Mouse (Mus musculus): ENCODE measurements at regions not wholly inside any gene's neighbourhood (a gene's known extent, or its start where the extent isn't known, plus 50 kb on each side); places are given as distances from the start of the nearest gene placed in this dataset.
A peak's percentile ranks its signal among the peaks of the same experiment; 100 is the strongest.

DNA sequence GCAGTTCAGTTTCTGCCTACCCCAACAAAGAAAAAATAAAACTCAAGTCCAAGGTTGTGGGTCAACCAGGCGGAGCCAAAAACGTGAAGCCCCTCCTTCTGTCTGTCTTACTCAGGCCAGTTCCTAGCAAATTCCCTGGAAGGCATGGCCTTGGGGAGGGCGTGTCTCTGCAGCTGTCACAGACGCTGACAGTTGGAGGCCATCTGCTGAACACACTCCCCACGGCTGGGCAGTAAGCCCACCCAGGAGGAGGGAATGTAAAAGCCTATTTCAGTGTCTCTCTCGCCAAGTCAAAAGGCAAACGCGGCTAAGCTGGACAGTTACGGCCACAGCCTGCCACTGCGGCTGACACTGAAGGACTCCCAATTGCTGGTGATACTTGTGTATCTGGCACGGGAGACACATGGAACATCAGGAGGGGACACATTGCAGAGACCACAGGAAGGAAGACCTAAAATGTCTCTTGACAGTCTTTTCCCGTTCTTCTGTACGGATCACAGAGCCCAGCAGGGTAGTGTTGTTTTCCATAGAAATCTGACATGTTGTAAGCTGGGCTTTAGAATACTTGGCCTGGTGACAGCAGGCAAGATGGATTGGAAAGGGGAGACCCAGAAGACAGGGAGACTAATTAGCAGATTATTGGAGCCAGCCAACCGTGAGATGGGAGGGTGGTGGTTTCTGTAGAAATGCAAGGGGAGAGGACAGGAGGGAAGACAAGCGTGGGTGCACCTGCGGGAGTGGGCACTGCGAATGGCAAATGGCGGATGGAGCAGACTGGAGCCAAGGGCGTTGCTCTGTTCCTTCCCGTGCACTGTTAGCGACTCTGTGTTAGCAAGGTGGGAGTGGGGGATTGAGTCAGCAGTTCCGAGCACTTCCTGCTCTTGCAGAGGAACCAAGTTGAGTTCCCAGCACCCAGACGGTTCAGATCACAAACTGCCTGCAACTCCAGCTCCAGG lies 229.5 kb downstream of the Suds3 start:
- 64% methylated on average over 23 of the region's 23 CpGs for WGBS
- ATAC-seq (ENCODE audit: low FRiP score, low TSS enrichment): 0 out of 2 replicates have a peak, but pooled peaks have one; percentile 59
- H3K4me2 ChIP-seq (replicated peaks; ENCODE audit: low read depth): no peak overlapping the region

DNA sequence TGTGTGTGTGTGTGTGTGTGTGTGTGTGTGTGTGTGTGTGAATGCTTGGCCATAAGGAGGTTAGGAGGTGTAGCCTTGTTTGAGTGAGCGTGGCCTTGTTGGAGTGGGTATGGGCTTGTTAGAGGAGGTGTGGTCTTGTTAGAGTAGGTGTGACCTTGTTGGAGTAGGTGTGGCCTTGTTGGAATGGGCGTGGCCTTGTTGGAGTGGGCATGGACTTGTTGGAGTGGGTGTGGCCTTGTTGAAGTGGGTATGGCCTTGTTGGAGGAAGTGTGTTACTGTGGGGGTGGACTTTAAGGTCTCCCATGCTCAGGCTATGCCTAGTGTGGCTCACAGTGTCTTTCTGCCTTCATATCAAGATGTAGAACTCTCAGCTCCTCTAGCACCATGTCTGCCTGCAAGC lies 236.2 kb downstream of the Suds3 start:
- H3K27me3 ChIP-seq (ENCODE audit: control insufficient read depth, insufficient read depth, low read length): no peaks in the 10 kb centered on the region
- no peak overlapping the region for H3K27ac ChIP-seq (replicated peaks)
- H3K9me3 ChIP-seq (ENCODE audit: control insufficient read depth, low read length): no peaks in the 10 kb centered on the region
- 74% methylated on average over 2 of the region's 2 CpGs for WGBS
- H3K4me2 ChIP-seq (replicated peaks; ENCODE audit: low read depth): no peak overlapping the region
- H3K4me1 ChIP-seq (replicated peaks; ENCODE audit: control insufficient read depth, insufficient read depth): no peaks in the 10 kb centered on the region
- H3K36me3 ChIP-seq (ENCODE audit: control insufficient read depth, insufficient read depth, low read length): no peaks in the 10 kb centered on the region
- TF ChIP-seq CTCF (IDR thresholded peaks at IDR 0.05; ENCODE audit: low read depth): no peak
- TF ChIP-seq EP300 (optimal IDR thresholded peaks at IDR 0.05): no peak
- DNase-seq (ENCODE audit: low spot score): no peak
- no peak overlapping the region for H3K9ac ChIP-seq (ENCODE audit: low read length)
- no peak overlapping the region for H3K4me3 ChIP-seq (ENCODE audit: low read depth, low read length)
- no peak for ATAC-seq (ENCODE audit: low FRiP score, low TSS enrichment)

More for the DNA sequence above, 229.5 kb downstream of the Suds3 start:
- no peak for DNase-seq (ENCODE audit: low spot score)
- Histone ChIP-seq H3K27me3 (ENCODE audit: control insufficient read depth, insufficient read depth, low read length) (no peaks in the 10 kb centered on the region), H3K4me3 (ENCODE audit: low read depth, low read length) (no peak overlapping the region), H3K27ac (replicated peaks) (no peak overlapping the region), H3K4me1 (replicated peaks; ENCODE audit: control insufficient read depth, insufficient read depth) (no peaks in the 10 kb centered on the region), H3K9me3 (ENCODE audit: control insufficient read depth, low read length) (no peaks in the 10 kb centered on the region), H3K9ac (ENCODE audit: low read length) (no peak overlapping the region), H3K36me3 (ENCODE audit: control insufficient read depth, insufficient read depth, low read length) (no peaks in the 10 kb centered on the region)
- TF ChIP-seq EP300 (optimal IDR thresholded peaks at IDR 0.05): no peak
- no peak for TF ChIP-seq CTCF (IDR thresholded peaks at IDR 0.05; ENCODE audit: low read depth)

DNA sequence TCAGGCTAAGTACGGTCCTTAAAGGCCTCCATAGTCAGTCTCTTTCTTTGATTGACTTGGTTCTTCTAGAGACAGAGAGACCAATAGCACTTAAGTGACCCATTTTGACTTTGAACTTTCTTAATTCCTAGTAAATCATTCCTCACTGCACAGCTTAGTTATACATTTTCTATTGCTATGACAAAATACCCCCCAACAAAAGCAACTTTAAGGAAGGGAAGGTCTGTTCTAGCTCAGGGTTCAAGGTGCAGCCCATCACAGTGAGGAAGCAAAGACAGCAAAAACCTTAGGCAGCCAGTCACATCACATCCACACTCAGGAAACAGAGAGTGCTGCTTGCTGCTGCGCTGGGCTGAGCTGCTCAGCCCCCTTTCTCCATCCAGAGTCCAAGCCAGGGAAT lies 241.0 kb downstream of the Suds3 start:
- no peak overlapping the region for H3K9ac ChIP-seq (ENCODE audit: low read length)
- TF ChIP-seq EP300 (optimal IDR thresholded peaks at IDR 0.05): no peak
- no peak for TF ChIP-seq CTCF (IDR thresholded peaks at IDR 0.05; ENCODE audit: low read depth)
- no peak overlapping the region for H3K27ac ChIP-seq (replicated peaks)
- WGBS: 69% methylated on average over 2 of the region's 2 CpGs
- no peaks in the 10 kb centered on the region for H3K36me3 ChIP-seq (ENCODE audit: control insufficient read depth, insufficient read depth, low read length)
- no peaks in the 10 kb centered on the region for H3K9me3 ChIP-seq (ENCODE audit: control insufficient read depth, low read length)
- H3K4me1 ChIP-seq (replicated peaks; ENCODE audit: control insufficient read depth, insufficient read depth): no peaks in the 10 kb centered on the region
- no peak for ATAC-seq (ENCODE audit: low FRiP score, low TSS enrichment)
- no peak overlapping the region for H3K4me3 ChIP-seq (ENCODE audit: low read depth, low read length)
- no peak overlapping the region for H3K4me2 ChIP-seq (replicated peaks; ENCODE audit: low read depth)
- no peaks in the 10 kb centered on the region for H3K27me3 ChIP-seq (ENCODE audit: control insufficient read depth, insufficient read depth, low read length)
- DNase-seq (ENCODE audit: low spot score): no peak

DNA sequence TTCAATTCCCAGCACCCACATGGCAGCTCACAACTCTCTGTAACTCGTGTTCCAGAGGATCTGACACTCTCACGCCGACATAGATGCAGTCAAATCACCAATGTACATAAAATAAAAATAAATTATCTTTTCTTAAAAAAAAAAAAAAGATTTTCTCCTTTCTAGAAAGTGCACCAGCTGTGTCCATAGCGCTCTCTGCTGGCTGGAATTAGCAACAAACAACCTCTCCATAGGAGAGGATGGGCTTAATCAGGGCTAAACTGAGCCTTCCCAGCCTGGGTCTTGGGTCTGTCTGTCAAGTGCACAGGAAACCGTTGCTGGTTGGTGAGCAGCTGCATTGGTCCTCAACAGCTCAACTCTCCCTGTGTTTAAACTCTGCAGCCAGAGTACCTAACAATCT lies 247.8 kb downstream of the Suds3 start:
- TF ChIP-seq CTCF (IDR thresholded peaks at IDR 0.05; ENCODE audit: low read depth) (0 out of 2 replicates have a peak, but pooled peaks have one; percentile 14), EP300 (optimal IDR thresholded peaks at IDR 0.05) (no peak)
- ATAC-seq (ENCODE audit: low FRiP score, low TSS enrichment): no peak
- no peaks in the 10 kb centered on the region for H3K27me3 ChIP-seq (ENCODE audit: control insufficient read depth, insufficient read depth, low read length)

DNA sequence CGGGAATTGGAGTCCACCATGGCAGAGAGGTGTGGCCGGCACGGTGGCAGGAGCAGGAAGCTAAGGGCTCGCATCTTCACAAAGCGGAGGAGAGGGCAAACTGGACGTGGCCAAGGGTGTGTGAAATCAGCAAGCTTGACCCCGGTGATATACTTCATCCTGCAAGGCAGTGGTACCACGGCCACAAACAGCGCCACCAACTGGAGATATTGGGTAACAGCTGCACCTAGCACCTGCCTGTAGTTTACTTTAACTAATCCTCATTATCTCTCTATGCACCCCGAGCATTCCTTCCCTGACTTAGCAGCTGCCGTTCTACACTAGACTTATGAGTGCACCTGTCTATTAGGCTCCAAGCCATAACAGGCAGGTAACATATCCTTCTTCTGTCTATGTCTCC lies 251.6 kb downstream of the Suds3 start:
- WGBS: 90% methylated on average over 11 of the region's 11 CpGs

More for the DNA sequence above, 247.8 kb downstream of the Suds3 start:
- Histone ChIP-seq H3K9me3 (ENCODE audit: control insufficient read depth, low read length) (no peaks in the 10 kb centered on the region), H3K27ac (replicated peaks) (no peak overlapping the region), H3K9ac (ENCODE audit: low read length) (no peak overlapping the region), H3K4me2 (replicated peaks; ENCODE audit: low read depth) (no peak overlapping the region), H3K4me3 (ENCODE audit: low read depth, low read length) (no peak overlapping the region), H3K4me1 (replicated peaks; ENCODE audit: control insufficient read depth, insufficient read depth) (no peaks in the 10 kb centered on the region), H3K36me3 (ENCODE audit: control insufficient read depth, insufficient read depth, low read length) (no peaks in the 10 kb centered on the region)
- 68% methylated on average over 5 of the region's 5 CpGs for WGBS
- DNase-seq (ENCODE audit: low spot score): no peak

DNA sequence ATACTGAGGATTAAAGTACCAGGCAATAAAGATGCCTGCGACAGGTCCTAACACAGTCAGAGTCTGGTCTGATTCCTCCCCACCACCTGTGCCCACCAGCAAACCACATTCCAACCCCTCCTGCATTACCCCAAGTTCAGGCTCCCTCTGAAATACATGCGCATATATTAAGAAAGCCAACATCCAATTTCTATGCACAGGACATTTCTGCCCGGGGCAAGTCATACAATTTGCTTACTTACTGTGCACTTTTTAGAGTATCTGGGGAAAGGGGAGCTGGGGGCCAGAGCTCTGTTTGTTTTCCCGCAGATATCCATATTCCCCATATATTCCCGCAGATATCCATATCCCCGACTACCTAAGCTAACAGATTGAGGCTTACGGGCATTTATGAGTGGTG lies 261.1 kb upstream of the Srrm4 start:
- H3K4me2 ChIP-seq (replicated peaks; ENCODE audit: low read depth): no peak overlapping the region
- no peak overlapping the region for H3K9ac ChIP-seq (ENCODE audit: low read length)
- H3K4me3 ChIP-seq (ENCODE audit: low read depth, low read length): no peak overlapping the region
- ATAC-seq (ENCODE audit: low FRiP score, low TSS enrichment) (no peak), DNase-seq (ENCODE audit: low spot score) (no peak)
- H3K27me3 ChIP-seq (ENCODE audit: control insufficient read depth, insufficient read depth, low read length): no peaks in the 10 kb centered on the region
- no peaks in the 10 kb centered on the region for H3K4me1 ChIP-seq (replicated peaks; ENCODE audit: control insufficient read depth, insufficient read depth)
- TF ChIP-seq CTCF (IDR thresholded peaks at IDR 0.05; ENCODE audit: low read depth) (no peak), EP300 (optimal IDR thresholded peaks at IDR 0.05) (no peak)
- H3K9me3 ChIP-seq (ENCODE audit: control insufficient read depth, low read length): no peaks in the 10 kb centered on the region
- no peak overlapping the region for H3K27ac ChIP-seq (replicated peaks)
- 92% methylated on average over 7 of the region's 7 CpGs for WGBS
- no peaks in the 10 kb centered on the region for H3K36me3 ChIP-seq (ENCODE audit: control insufficient read depth, insufficient read depth, low read length)

More for the DNA sequence above, 251.6 kb downstream of the Suds3 start:
- Histone ChIP-seq H3K4me3 (ENCODE audit: low read depth, low read length) (no peak overlapping the region), H3K4me2 (replicated peaks; ENCODE audit: low read depth) (no peak overlapping the region), H3K4me1 (replicated peaks; ENCODE audit: control insufficient read depth, insufficient read depth) (no peaks in the 10 kb centered on the region), H3K9ac (ENCODE audit: low read length) (no peak overlapping the region), H3K9me3 (ENCODE audit: control insufficient read depth, low read length) (no peaks in the 10 kb centered on the region), H3K36me3 (ENCODE audit: control insufficient read depth, insufficient read depth, low read length) (no peaks in the 10 kb centered on the region), H3K27me3 (ENCODE audit: control insufficient read depth, insufficient read depth, low read length) (no peaks in the 10 kb centered on the region), H3K27ac (replicated peaks) (no peak overlapping the region)
- DNase-seq (ENCODE audit: low spot score): no peak
- no peak for ATAC-seq (ENCODE audit: low FRiP score, low TSS enrichment)
- TF ChIP-seq EP300 (optimal IDR thresholded peaks at IDR 0.05) (no peak), CTCF (IDR thresholded peaks at IDR 0.05; ENCODE audit: low read depth) (no peak)
